Mouse (Mus musculus) bone marrow macrophage, adult 2 months (primary cell): Measurements from ENCODE around the gene Vrk1.

Experiments used
- CTCF ChIP-seq: IDR thresholded peaks from 2 replicates; pipeline ENCODE4 v1.5.1; 2012; ENCODE audit warnings: low read depth, mild to moderate bottlenecking, low read length, moderate library complexity
- POLR2A ChIP-seq: IDR thresholded peaks from 2 replicates; pipeline ENCODE4 v1.6.1; 2012; ENCODE audit warnings: mild to moderate bottlenecking, low read depth, low read length, borderline replicate concordance

- TF ChIP-seq POLR2A (no peak), CTCF (no peak)
Measured at GRCm38 (mm10) chr12:106080511-106080910, 70.5 kb downstream of the Vrk1 start.
